Mouse (Mus musculus) forebrain, embryonic 13.5 days (tissue): ENCODE measurements at regions not wholly inside any gene's neighbourhood (a gene's known extent, or its start where the extent isn't known, plus 50 kb on each side); places are given as distances from the start of the nearest gene placed in this dataset.

Source experiments
- ATAC-seq: fragments of 200-750 bp; cut with Nextera tagmentation; 2 replicates; pipeline ENCODE4 v1.8.0; 2017
- H3K27ac ChIP-seq: fragments of 300-500 bp; sonication (generic); 2 replicates; pipeline ENCODE4 v1.5.1; 2015; ENCODE audit warnings: inconsistent platforms, mild to moderate bottlenecking, moderate library complexity
- H3K27me3 ChIP-seq: fragments of 300-500 bp; sonication (generic); 2 replicates; pipeline ENCODE4 v1.6.1; 2015; ENCODE audit warnings: mild to moderate bottlenecking, inconsistent platforms
- H3K36me3 ChIP-seq: fragments of 300-500 bp; sonication (generic); 2 replicates; pipeline ENCODE4 v1.6.1; 2015; ENCODE audit warnings: mild to moderate bottlenecking, inconsistent platforms; ENCODE audit not compliant: poor library complexity, severe bottlenecking
- H3K4me1 ChIP-seq: fragments of 300-500 bp; sonication (generic); 2 replicates; pipeline ENCODE4 v1.6.1; 2015; ENCODE audit warnings: inconsistent platforms
- H3K4me2 ChIP-seq: fragments of 300-500 bp; sonication (generic); 2 replicates; pipeline ENCODE4 v1.6.1; 2015; ENCODE audit warnings: inconsistent platforms, mild to moderate bottlenecking, moderate library complexity
- H3K4me3 ChIP-seq: fragments of 300-500 bp; sonication (generic); 2 replicates; pipeline ENCODE4 v1.5.1; 2015; ENCODE audit warnings: mild to moderate bottlenecking, inconsistent platforms
- H3K9ac ChIP-seq: fragments of 300-500 bp; sonication (generic); 2 replicates; pipeline ENCODE4 v1.6.1; 2015; ENCODE audit warnings: mild to moderate bottlenecking, inconsistent platforms
- H3K9me3 ChIP-seq: fragments of 300-500 bp; sonication (generic); replicated peaks from 2 replicates; pipeline ENCODE4 v1.6.1; 2016; ENCODE audit warnings: inconsistent platforms
- WGBS: fragments of 180-500 bp; shearing (Covaris S2); methylation state at CpG from one replicate; pipeline ENCODE4 v1.1.7; 2015; 5-methylcytosine and 5-hydroxymethylcytosine counted together

- ATAC-seq, result no peak
- H3K9ac ChIP-seq, result no peak overlapping the region
- no peak overlapping the region for H3K4me3 ChIP-seq
- no peak overlapping the region for H3K4me2 ChIP-seq
- H3K9me3 ChIP-seq, result no peaks in the 10 kb centered on the region
- no peaks in the 10 kb centered on the region for H3K4me1 ChIP-seq
- no peaks in the 10 kb centered on the region for H3K27me3 ChIP-seq
- H3K36me3 ChIP-seq, result no peaks in the 10 kb centered on the region
- no peak overlapping the region for H3K27ac ChIP-seq
- WGBS, result 90% methylated on average over 1 of the region's 1 CpGs
Measured at GRCm38 (mm10) chr13:58716584-58716983, 89.8 kb upstream of the Ntrk2 start.

DNA sequence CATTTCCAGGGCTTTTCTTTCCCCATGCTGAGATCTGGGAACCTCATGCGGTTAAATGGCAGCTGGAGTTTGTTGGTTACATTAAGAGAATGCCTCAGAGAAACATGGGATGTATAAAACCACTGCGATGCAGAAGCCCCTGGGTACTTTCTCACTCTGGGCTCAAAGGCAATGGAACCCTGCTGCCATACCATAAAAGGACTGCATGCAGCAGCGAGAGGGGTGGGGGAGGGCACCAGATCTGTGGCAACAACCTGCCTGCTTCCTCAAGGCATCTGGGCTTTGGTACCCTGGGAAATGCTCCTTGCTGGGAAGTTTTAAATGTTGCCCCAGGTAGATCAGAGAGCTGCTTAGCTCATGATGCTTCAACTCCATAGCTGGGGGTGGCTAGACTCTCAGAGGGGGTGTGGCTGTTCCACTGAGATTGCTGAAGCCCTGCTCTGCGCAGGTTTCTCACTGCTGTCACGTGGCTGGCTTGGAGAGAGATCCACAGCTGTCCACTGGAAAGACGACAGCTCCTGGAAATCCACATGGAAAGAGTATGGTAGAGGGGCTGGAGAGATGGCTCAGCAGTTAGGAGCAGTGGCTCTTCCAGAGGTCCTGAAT lies 75.8 kb upstream of the Ntrk2 start:
- ATAC-seq, result no peak
- Histone ChIP-seq H3K9me3 (no peaks in the 10 kb centered on the region), H3K27ac (no peak overlapping the region)

DNA sequence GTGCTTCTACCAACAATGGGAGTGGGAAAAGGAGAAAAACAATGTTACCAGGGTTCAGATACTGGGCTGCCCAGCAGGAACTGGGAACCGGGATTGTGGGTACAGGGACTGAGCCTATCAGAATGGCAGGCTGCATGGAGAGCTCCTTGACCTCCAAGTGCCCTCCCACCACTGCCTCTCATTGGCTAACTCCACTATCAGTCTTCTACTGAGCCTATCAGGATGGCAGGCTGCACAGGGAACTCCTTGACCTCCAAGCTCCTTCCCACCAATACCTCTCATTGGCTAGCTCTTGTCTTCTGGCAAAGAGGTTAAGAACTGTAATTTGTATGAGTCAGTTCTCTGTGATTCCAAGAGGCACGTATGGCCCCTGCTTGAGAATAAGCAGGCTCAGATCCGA lies 73.6 kb upstream of the Ntrk2 start:
- no peak overlapping the region for H3K9ac ChIP-seq
- peaks cover 9% of the 10 kb centered on the region for H3K4me1 ChIP-seq
- no peaks in the 10 kb centered on the region for H3K9me3 ChIP-seq
- no peak overlapping the region for H3K4me3 ChIP-seq
- H3K4me2 ChIP-seq, result no peak overlapping the region
- no peaks in the 10 kb centered on the region for H3K36me3 ChIP-seq
- 91% methylated on average over 3 of the region's 3 CpGs for WGBS
- 0 out of 2 replicates have a peak, but pooled peaks cover 3% of the 10 kb centered on the region for H3K27me3 ChIP-seq
- ATAC-seq, result no peak
- no peak overlapping the region for H3K27ac ChIP-seq

More for the DNA sequence above, 75.8 kb upstream of the Ntrk2 start:
- no peaks in the 10 kb centered on the region for H3K36me3 ChIP-seq
- H3K4me1 ChIP-seq, result peaks cover 9% of the 10 kb centered on the region
- 0 out of 2 replicates have a peak, but pooled peaks cover 3% of the 10 kb centered on the region for H3K27me3 ChIP-seq
- H3K4me3 ChIP-seq, result no peak overlapping the region
- no peak overlapping the region for H3K4me2 ChIP-seq
- no peak overlapping the region for H3K9ac ChIP-seq
- WGBS, result 21% methylated on average over 6 of the region's 6 CpGs

GRCm38 (mm10) chr13:58733615-58734014 lies 72.8 kb upstream of the Ntrk2 start:
- Histone ChIP-seq H3K9me3 (no peaks in the 10 kb centered on the region), H3K27ac (no peak overlapping the region), H3K4me1 (peaks cover 9% of the 10 kb centered on the region), H3K9ac (no peak overlapping the region), H3K4me3 (no peak overlapping the region), H3K4me2 (no peak overlapping the region), H3K36me3 (no peaks in the 10 kb centered on the region), H3K27me3 (0 out of 2 replicates have a peak, but pooled peaks cover 3% of the 10 kb centered on the region)
- 89% methylated on average over 6 of the region's 6 CpGs for WGBS
- ATAC-seq, result no peak

DNA sequence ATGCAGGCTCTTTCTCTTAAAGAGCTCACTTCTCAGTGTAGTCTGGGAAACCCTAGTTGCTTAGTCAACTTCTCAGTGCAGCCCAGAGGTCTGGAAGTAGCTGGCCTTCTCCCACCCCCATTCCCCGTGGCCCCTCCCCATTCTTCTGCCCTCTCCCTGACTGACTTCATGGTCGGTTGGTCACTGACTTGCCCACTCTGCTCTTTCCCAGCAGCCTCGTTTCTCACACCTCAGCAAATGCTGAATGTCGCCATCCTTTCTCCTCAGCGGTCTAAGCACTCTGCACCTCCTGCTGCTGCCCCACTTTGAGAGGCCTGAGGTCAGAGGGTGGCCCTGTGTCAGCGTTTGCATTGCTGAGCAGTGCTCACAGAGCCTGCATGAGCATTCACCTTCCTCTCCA lies 70.8 kb upstream of the Ntrk2 start:
- WGBS, result 13% methylated on average over 6 of the region's 6 CpGs
- Histone ChIP-seq H3K4me1 (peaks cover 3% of the 10 kb centered on the region), H3K9me3 (no peaks in the 10 kb centered on the region), H3K4me3 (no peak overlapping the region), H3K27me3 (0 out of 2 replicates have a peak, but pooled peaks cover 3% of the 10 kb centered on the region), H3K9ac (no peak overlapping the region), H3K27ac (no peak overlapping the region), H3K4me2 (no peak overlapping the region), H3K36me3 (no peaks in the 10 kb centered on the region)
- ATAC-seq, result no peak

- no peak overlapping the region for H3K4me2 ChIP-seq
- no peaks in the 10 kb centered on the region for H3K27me3 ChIP-seq
- H3K27ac ChIP-seq, result no peak overlapping the region
Measured at GRCm38 (mm10) chr13:58740731-58741130, 65.6 kb upstream of the Ntrk2 start.

GRCm38 (mm10) chr13:58746056-58746455 lies 60.3 kb upstream of the Ntrk2 start:
- no peaks in the 10 kb centered on the region for H3K9me3 ChIP-seq
- H3K27me3 ChIP-seq, result no peaks in the 10 kb centered on the region
- ATAC-seq, result no peak
- no peaks in the 10 kb centered on the region for H3K4me1 ChIP-seq
- 84% methylated on average over 3 of the region's 3 CpGs for WGBS
- no peak overlapping the region for H3K27ac ChIP-seq
- H3K9ac ChIP-seq, result no peak overlapping the region
- H3K36me3 ChIP-seq, result no peaks in the 10 kb centered on the region
- no peak overlapping the region for H3K4me2 ChIP-seq
- no peak overlapping the region for H3K4me3 ChIP-seq

More at GRCm38 (mm10) chr13:58740731-58741130, 65.6 kb upstream of the Ntrk2 start:
- ATAC-seq, result no peak
- no peak overlapping the region for H3K4me3 ChIP-seq
- 67% methylated on average over 7 of the region's 7 CpGs for WGBS
- H3K4me1 ChIP-seq, result no peaks in the 10 kb centered on the region
- H3K9ac ChIP-seq, result no peak overlapping the region
- no peaks in the 10 kb centered on the region for H3K36me3 ChIP-seq
- H3K9me3 ChIP-seq, result no peaks in the 10 kb centered on the region

DNA sequence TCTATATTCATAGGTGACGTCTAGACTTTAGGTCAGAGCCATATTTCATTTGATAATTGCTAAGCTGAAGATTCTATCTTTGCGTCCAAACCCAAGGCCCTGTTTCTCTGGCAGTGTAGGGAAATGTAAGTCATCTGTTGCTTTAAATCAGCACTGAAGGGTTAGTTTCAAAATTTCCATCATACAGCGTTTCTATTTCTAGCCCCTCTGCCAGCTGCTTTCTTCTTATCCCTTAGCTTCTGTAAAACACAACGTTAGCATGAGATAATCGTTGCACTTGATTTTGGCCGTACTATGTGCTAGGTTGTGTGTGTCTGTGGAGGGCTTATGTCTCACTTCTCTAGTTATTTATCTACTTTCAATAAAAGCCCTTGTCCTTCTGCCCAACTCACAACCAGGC lies 58.7 kb upstream of the Ntrk2 start:
- H3K9ac ChIP-seq, result no peak overlapping the region
- no peak for ATAC-seq
- no peaks in the 10 kb centered on the region for H3K27me3 ChIP-seq
- H3K4me2 ChIP-seq, result no peak overlapping the region
- H3K4me3 ChIP-seq, result no peak overlapping the region
- no peak overlapping the region for H3K27ac ChIP-seq
- WGBS, result 92% methylated on average over 6 of the region's 6 CpGs
- H3K9me3 ChIP-seq, result no peaks in the 10 kb centered on the region
- no peaks in the 10 kb centered on the region for H3K4me1 ChIP-seq
- no peaks in the 10 kb centered on the region for H3K36me3 ChIP-seq

GRCm38 (mm10) chr13:58756125-58756524 lies 50.2 kb upstream of the Ntrk2 start:
- Histone ChIP-seq H3K9me3 (no peaks in the 10 kb centered on the region), H3K9ac (no peak overlapping the region), H3K27ac (no peak overlapping the region), H3K4me2 (no peak overlapping the region), H3K27me3 (no peaks in the 10 kb centered on the region), H3K36me3 (no peaks in the 10 kb centered on the region), H3K4me3 (no peak overlapping the region), H3K4me1 (no peaks in the 10 kb centered on the region)
- no peak for ATAC-seq
- 86% methylated on average over 6 of the region's 6 CpGs for WGBS
